Mouse (Mus musculus) heart, embryonic 12.5 days (tissue): ENCODE results near the gene Eefsec. TPM values are rescaled to one million over a fixed set of nuclear protein-coding genes. Genes with fewer than 3 reads are reported as not detected.

Source experiments
- ATAC-seq: fragments of 200-750 bp; cut with Nextera tagmentation; 2 replicates; pipeline ENCODE4 v1.8.0; 2017; ENCODE audit warnings: moderate TSS enrichment, moderate library complexity; ENCODE audit not compliant: insufficient number of reproducible peaks, low FRiP score
- H3K27ac ChIP-seq: fragments of 300-500 bp; sonication (generic); 2 replicates; pipeline ENCODE4 v1.5.1; 2016; ENCODE audit warnings: mild to moderate bottlenecking, moderate library complexity; ENCODE audit not compliant: poor library complexity, severe bottlenecking
- H3K27me3 ChIP-seq: fragments of 300-500 bp; sonication (generic); replicated peaks from 2 replicates; pipeline ENCODE4 v1.6.1; 2016; ENCODE audit warnings: mild to moderate bottlenecking, moderate library complexity
- H3K36me3 ChIP-seq: fragments of 300-500 bp; sonication (generic); 2 replicates; pipeline ENCODE4 v1.6.1; 2016; ENCODE audit warnings: mild to moderate bottlenecking, moderate library complexity
- H3K4me1 ChIP-seq: fragments of 300-500 bp; sonication (generic); replicated peaks from 2 replicates; pipeline ENCODE4 v1.6.1; 2016; ENCODE audit warnings: mild to moderate bottlenecking
- H3K4me2 ChIP-seq: fragments of 300-500 bp; sonication (generic); 2 replicates; pipeline ENCODE4 v1.6.1; 2016; ENCODE audit warnings: mild to moderate bottlenecking, moderate library complexity
- H3K4me3 ChIP-seq: fragments of 300-500 bp; sonication (generic); 2 replicates; pipeline ENCODE4 v1.5.1; 2016; ENCODE audit warnings: mild to moderate bottlenecking
- H3K9ac ChIP-seq: fragments of 300-500 bp; sonication (generic); 2 replicates; pipeline ENCODE4 v1.6.1; 2016; ENCODE audit warnings: mild to moderate bottlenecking, moderate library complexity
- H3K9me3 ChIP-seq: fragments of 300-500 bp; sonication (generic); replicated peaks from 2 replicates; pipeline ENCODE4 v1.6.1; 2016; ENCODE audit warnings: mild to moderate bottlenecking, moderate library complexity
- WGBS: fragments of 180-500 bp; shearing (Covaris S2); methylation state at CpG from one replicate; pipeline ENCODE4 v1.1.7; 2016; 5-methylcytosine and 5-hydroxymethylcytosine counted together
- polyA plus RNA-seq: library from polyadenylated mRNA; unstranded; fragments of >200 nt; fragmentation: Nextera tagmentation; extraction: Ambion mirVana; gene quantifications from 2 replicates; pipeline ENCODE4 v1.2.1, GENCODE M21; 2016

Eefsec gene
- polyA plus RNA-seq, 1 experiment from 2014 or later = 18.5 TPM

- Histone ChIP-seq H3K4me1 (peaks cover 16% of the 10 kb centered on the region), H3K27me3 (0 out of 2 replicates have a peak, but pooled peaks cover 3% of the 10 kb centered on the region), H3K36me3 (no peaks in the 10 kb centered on the region; the same call in 1 of the 2 replicates), H3K4me3 (no peak overlapping the region), H3K27ac (no peak overlapping the region), H3K4me2 (no peak overlapping the region), H3K9ac (no peak overlapping the region), H3K9me3 (no peaks in the 10 kb centered on the region)
- WGBS = 74% methylated on average over 3 of the region's 3 CpGs
- no peak for ATAC-seq
Observed at GRCm38 (mm10) chr6:88260645-88261044, 185.7 kb downstream of the Eefsec start.

GRCm38 (mm10) chr6:88259621-88260020 lies 186.7 kb downstream of the Eefsec start:
- Histone ChIP-seq H3K9ac (no peak overlapping the region), H3K4me3 (no peak overlapping the region), H3K27ac (no peak overlapping the region), H3K9me3 (no peaks in the 10 kb centered on the region), H3K27me3 (0 out of 2 replicates have a peak, but pooled peaks cover 3% of the 10 kb centered on the region), H3K36me3 (no peaks in the 10 kb centered on the region; the same call in 1 of the 2 replicates), H3K4me2 (no peak overlapping the region), H3K4me1 (peaks cover 22% of the 10 kb centered on the region)
- no peak for ATAC-seq
- 84% methylated on average over 3 of the region's 3 CpGs for WGBS

GRCm38 (mm10) chr6:88255435-88255834 lies 190.9 kb downstream of the Eefsec start:
- no peak for ATAC-seq
- no peak overlapping the region for H3K27ac ChIP-seq
- H3K9me3 ChIP-seq = no peaks in the 10 kb centered on the region
- no peak overlapping the region for H3K4me3 ChIP-seq
- H3K4me2 ChIP-seq = no peak overlapping the region
- H3K36me3 ChIP-seq = no peaks in the 10 kb centered on the region; the same call in 1 of the 2 replicates
- H3K27me3 ChIP-seq = no peaks in the 10 kb centered on the region
- WGBS = 6% methylated on average over 4 of the region's 4 CpGs
- H3K4me1 ChIP-seq = peaks cover 22% of the 10 kb centered on the region
- no peak overlapping the region for H3K9ac ChIP-seq

- 50% methylated on average over 6 of the region's 6 CpGs for WGBS
- ATAC-seq = no peak
- H3K4me1 ChIP-seq = peaks cover 25% of the 10 kb centered on the region
Observed at GRCm38 (mm10) chr6:88254082-88254481, 192.3 kb downstream of the Eefsec start.

GRCm38 (mm10) chr6:88251798-88252478 lies 194.4 kb downstream of the Eefsec start:
- H3K4me3 ChIP-seq = no peak overlapping the region
- H3K9me3 ChIP-seq = no peaks in the 10 kb centered on the region
- H3K36me3 ChIP-seq = no peaks in the 10 kb centered on the region
- no peak for ATAC-seq
- 40% methylated on average over 7 of the region's 7 CpGs for WGBS
- H3K9ac ChIP-seq = no peak overlapping the region
- 0 out of 2 replicates have a peak, but pooled peaks cover 7% of the 10 kb centered on the region for H3K27me3 ChIP-seq
- no peak overlapping the region for H3K4me2 ChIP-seq
- H3K4me1 ChIP-seq = peaks cover 35% of the 10 kb centered on the region
- H3K27ac ChIP-seq = no peak overlapping the region

More at GRCm38 (mm10) chr6:88254082-88254481, 192.3 kb downstream of the Eefsec start:
- Histone ChIP-seq H3K4me2 (no peak overlapping the region), H3K27ac (no peak overlapping the region), H3K27me3 (0 out of 2 replicates have a peak, but pooled peaks cover 5% of the 10 kb centered on the region), H3K4me3 (no peak overlapping the region), H3K36me3 (no peaks in the 10 kb centered on the region; the same call in 1 of the 2 replicates), H3K9me3 (no peaks in the 10 kb centered on the region), H3K9ac (no peak overlapping the region)

- Histone ChIP-seq H3K9me3 (no peaks in the 10 kb centered on the region), H3K27me3 (0 out of 2 replicates have a peak, but pooled peaks cover 12% of the 10 kb centered on the region), H3K4me2 (no peak overlapping the region), H3K27ac (no peak overlapping the region), H3K9ac (no peak overlapping the region), H3K4me3 (no peak overlapping the region), H3K36me3 (no peaks in the 10 kb centered on the region), H3K4me1 (peaks cover 30% of the 10 kb centered on the region)
- ATAC-seq = no peak
- 94% methylated on average over 1 of the region's 1 CpGs for WGBS
Observed at GRCm38 (mm10) chr6:88251396-88251795, 194.9 kb downstream of the Eefsec start.

GRCm38 (mm10) chr6:88249231-88249630 lies 197.1 kb downstream of the Eefsec start:
- ATAC-seq = no peak
- Histone ChIP-seq H3K9ac (no peak overlapping the region), H3K4me2 (no peak overlapping the region), H3K36me3 (no peaks in the 10 kb centered on the region), H3K27ac (no peak overlapping the region), H3K4me1 (peaks cover 19% of the 10 kb centered on the region), H3K27me3 (peaks cover 24% of the 10 kb centered on the region), H3K4me3 (no peak overlapping the region), H3K9me3 (no peaks in the 10 kb centered on the region)
- 100% methylated on average over 1 of the region's 1 CpGs for WGBS

- no peak overlapping the region for H3K4me3 ChIP-seq
- H3K4me2 ChIP-seq = peak overlapping the region; percentile 14; the same call in 1 of the 2 replicates
- no peak overlapping the region for H3K27ac ChIP-seq
- H3K9ac ChIP-seq = no peak overlapping the region
- H3K9me3 ChIP-seq = no peaks in the 10 kb centered on the region
- 0 out of 2 replicates have a peak, but pooled peaks cover 3% of the 10 kb centered on the region for H3K4me1 ChIP-seq
- WGBS = 4% methylated on average over 15 of the region's 15 CpGs
- peaks cover 74% of the 10 kb centered on the region for H3K27me3 ChIP-seq
- no peaks in the 10 kb centered on the region for H3K36me3 ChIP-seq
- ATAC-seq = peak; percentile 52; the same call in 1 of the 2 replicates
Observed at GRCm38 (mm10) chr6:88242604-88243003, 203.7 kb downstream of the Eefsec start.

- Histone ChIP-seq H3K4me3 (no peak overlapping the region), H3K4me1 (peaks cover 16% of the 10 kb centered on the region), H3K4me2 (peak overlapping the region; percentile 62), H3K27ac (no peak overlapping the region), H3K9ac (no peak overlapping the region), H3K27me3 (peaks cover 87% of the 10 kb centered on the region), H3K36me3 (no peaks in the 10 kb centered on the region), H3K9me3 (no peaks in the 10 kb centered on the region)
- ATAC-seq = no peak
- WGBS = 6% methylated on average over 7 of the region's 7 CpGs
Observed at GRCm38 (mm10) chr6:88236513-88236912, 209.8 kb downstream of the Eefsec start.

- Histone ChIP-seq H3K27ac (no peak overlapping the region), H3K4me2 (peak overlapping the region; percentile 62), H3K4me3 (peak overlapping the region; percentile 24; the same call in 1 of the 2 replicates), H3K27me3 (peaks cover 88% of the 10 kb centered on the region), H3K9me3 (no peaks in the 10 kb centered on the region), H3K4me1 (peaks cover 16% of the 10 kb centered on the region), H3K9ac (peak overlapping the region; percentile 44), H3K36me3 (no peaks in the 10 kb centered on the region)
- WGBS = 3% methylated on average over 17 of the region's 17 CpGs
- ATAC-seq = no peak
Observed at GRCm38 (mm10) chr6:88235983-88236382, 210.4 kb downstream of the Eefsec start.

- Histone ChIP-seq H3K4me1 (peaks cover 16% of the 10 kb centered on the region), H3K9me3 (no peaks in the 10 kb centered on the region), H3K4me3 (no peak overlapping the region), H3K27ac (no peak overlapping the region), H3K27me3 (peaks cover 84% of the 10 kb centered on the region), H3K4me2 (peak overlapping the region; percentile 62), H3K9ac (no peak overlapping the region), H3K36me3 (no peaks in the 10 kb centered on the region)
- ATAC-seq = no peak
- 29% methylated on average over 8 of the region's 8 CpGs for WGBS
Observed at GRCm38 (mm10) chr6:88235461-88235860, 210.9 kb downstream of the Eefsec start.
